Mouse (Mus musculus) cerebellum, postnatal 10 days (tissue): ENCODE results near the gene Thsd4.
"Not testable (repeated sequence)": the region's sequence is repeated elsewhere in the genome, so short reads cannot be mapped to it uniquely, and the experiment has no call there.

Experiments used
- DNase-seq, 2 experiments: peaks; one replicate each; pipeline ENCODE4 v3.0.0; 2021; ENCODE audit warnings: mixed read lengths in 2 of 2

Thsd4 gene

GRCm38 (mm10) chr9:59938529-59938928, 583.3 kb downstream of the Thsd4 start:
- no peak for DNase-seq

GRCm38 (mm10) chr9:59935866-59936265, 586.0 kb downstream of the Thsd4 start:
- not testable (repeated sequence) for DNase-seq

- no peak for DNase-seq
These were observed 591.6 kb downstream of the Thsd4 start for GRCm38 (mm10) chr9:59930248-59930647.
